Comparison of ENCODE assay signal across 31 mouse cellular contexts in the genomic region with DNA sequence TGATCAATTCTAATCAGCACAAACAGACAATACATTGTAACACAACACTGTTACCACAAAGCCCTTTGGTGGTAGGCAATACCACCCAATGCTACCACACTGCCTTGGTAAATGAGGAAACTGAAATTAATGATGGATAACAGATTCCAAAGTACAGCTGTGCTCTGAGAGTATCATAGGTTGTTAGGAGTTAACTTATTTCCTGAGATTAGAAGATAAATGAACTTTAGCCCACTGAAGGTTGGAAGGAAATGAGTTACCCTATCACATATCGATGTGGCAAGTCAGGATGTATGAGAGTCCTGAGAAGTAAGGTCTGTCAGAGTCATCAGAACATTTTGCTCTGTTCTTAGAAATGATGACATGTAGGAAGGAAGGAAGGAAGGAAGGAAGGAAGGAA. TPM values are rescaled to one million over a fixed set of nuclear protein-coding genes. Genes with fewer than 3 reads are reported as not detected.
A peak's percentile ranks its signal among the peaks of the same experiment; 100 is the strongest.
DNase-seq lines count a peak whose midpoint lies in the region; ATAC-seq and TF ChIP-seq lines count a peak whose summit lies in the region.
"Had no signal": no experiment of that assay in that cellular context is flagged by ENCODE, and none has a peak within 500 bp of the region (broad histone marks: within the 10 kb centered on the region; RNA-seq: fewer than 3 reads in every experiment).

No protein-coding gene starts in this region.

- H3K36me3 ChIP-seq in kidney, adult 2 months (ENCODE audit: control insufficient read depth, insufficient read depth, low read length), result no peaks in the 10 kb centered on the region
- H3K36me3 ChIP-seq in intestine, embryonic 16.5 days (ENCODE audit: control insufficient read depth, insufficient read depth, low read length), result no peaks in the 10 kb centered on the region
- H3K36me3 ChIP-seq: embryonic facial prominence, embryonic 12.5 days; embryonic facial prominence, embryonic 15.5 days; heart, embryonic 12.5 days; heart, embryonic 15.5 days; hindbrain, embryonic 13.5 days had no signal

- no peak for TF ChIP-seq CTCF in kidney, adult 2 months (conservative IDR thresholded peaks at IDR 0.05; ENCODE audit: insufficient read depth, insufficient read length, low read depth, low read length)

- no peak overlapping the region for H3K4me2 ChIP-seq in intestine, embryonic 16.5 days (ENCODE audit: low read depth, low read length)
- H3K4me2 ChIP-seq: embryonic facial prominence, embryonic 12.5 days; embryonic facial prominence, embryonic 15.5 days; heart, embryonic 12.5 days; heart, embryonic 15.5 days; hindbrain, embryonic 13.5 days had no signal

- ATAC-seq in intestine, embryonic 16.5 days, result peak; percentile 54
- ATAC-seq: forebrain, embryonic 14.5 days; forebrain, postnatal 0 days; hindbrain, embryonic 16.5 days; Patski had no signal

- H3K9me3 ChIP-seq in intestine, embryonic 16.5 days (ENCODE audit: control insufficient read depth, low read length), result no peaks in the 10 kb centered on the region
- H3K9me3 ChIP-seq: embryonic facial prominence, embryonic 12.5 days; embryonic facial prominence, embryonic 15.5 days; heart, embryonic 12.5 days; heart, embryonic 15.5 days; hindbrain, embryonic 13.5 days had no signal

- TF ChIP-seq POLR2A in kidney, adult 2 months (IDR thresholded peaks at IDR 0.05; ENCODE audit: low read depth, low read length), result no peak

- no peak overlapping the region for H3K9ac ChIP-seq in intestine, embryonic 16.5 days (ENCODE audit: low read depth, low read length)
- H3K9ac ChIP-seq: embryonic facial prominence, embryonic 12.5 days; embryonic facial prominence, embryonic 15.5 days; forebrain, postnatal 0 days; heart, embryonic 12.5 days; heart, embryonic 15.5 days; hindbrain, embryonic 13.5 days had no signal

- no peaks in the 10 kb centered on the region; the same call in 1 of the 2 replicates for H3K4me1 ChIP-seq in kidney, adult 2 months (ENCODE audit: control insufficient read depth, insufficient read depth, low read length)
- H3K4me1 ChIP-seq in intestine, embryonic 16.5 days (ENCODE audit: control insufficient read depth, insufficient read depth, low read length), result no peaks in the 10 kb centered on the region
- H3K4me1 ChIP-seq: embryonic facial prominence, embryonic 12.5 days; embryonic facial prominence, embryonic 15.5 days had no signal

- 24% methylated on average over 1 of the region's 1 CpGs for WGBS in kidney, adult 2 months
- WGBS in intestine, embryonic 16.5 days, result 53% methylated on average over 1 of the region's 1 CpGs

- no peaks in the 10 kb centered on the region for H3K27me3 ChIP-seq in kidney, adult 2 months (replicated peaks; ENCODE audit: control insufficient read depth, insufficient read depth, low read length)
- H3K27me3 ChIP-seq in intestine, embryonic 16.5 days (replicated peaks; ENCODE audit: control insufficient read depth, insufficient read depth, low read length), result no peaks in the 10 kb centered on the region
- H3K27me3 ChIP-seq: CH12.LX; embryonic facial prominence, embryonic 12.5 days; embryonic facial prominence, embryonic 15.5 days; heart, embryonic 12.5 days; heart, embryonic 15.5 days; hindbrain, embryonic 13.5 days; Patski had no signal

- no peak overlapping the region for H3K27ac ChIP-seq in kidney, adult 2 months (ENCODE audit: insufficient read depth, low read depth, low read length)
- H3K27ac ChIP-seq in intestine, embryonic 16.5 days (ENCODE audit: low read length), result no peak overlapping the region; the same call in 1 of the 2 replicates
- H3K27ac ChIP-seq: embryonic facial prominence, embryonic 12.5 days; embryonic facial prominence, embryonic 15.5 days; gastrocnemius, adult 2 months; heart, embryonic 15.5 days; hindbrain, embryonic 10.5 days; hindbrain, embryonic 13.5 days had no signal

- peak; percentile 12 for DNase-seq in kidney, adult 2 months
- no peak for DNase-seq in kidney, postnatal 14 days
- peak; percentile 54 for DNase-seq in 416B (ENCODE audit: low read depth)
- no peak for DNase-seq in testis, postnatal 10 days (ENCODE audit: low spot score)
- no peak for DNase-seq in neural tube, embryonic 10.5 days (ENCODE audit: extremely low spot score, low spot score)
- DNase-seq: adrenal gland, postnatal 10 days; adrenal gland, postnatal 36 days; B cell, adult 2 months; cerebellum, adult 18-20 months; cerebellum, adult 9-10 months; cerebellum, postnatal 14 days; forebrain, postnatal 0 days; gastrocnemius, adult 2 months; gastrocnemius, postnatal 14 days; heart, adult 18-20 months; heart, postnatal 10 days; heart, postnatal 36 days had no signal

- H3K4me3 ChIP-seq in kidney, adult 2 months (ENCODE audit: insufficient read depth, low read depth, low read length), result no peak overlapping the region
- H3K4me3 ChIP-seq in intestine, embryonic 16.5 days (ENCODE audit: low read length), result no peak overlapping the region
- H3K4me3 ChIP-seq: embryonic facial prominence, embryonic 12.5 days; embryonic facial prominence, embryonic 15.5 days; gastrocnemius, adult 2 months; heart, embryonic 12.5 days; heart, embryonic 15.5 days; hindbrain, embryonic 10.5 days; hindbrain, embryonic 13.5 days had no signal

RNA-seq across cellular contexts. Expression of gene Trmt10a, which starts 8.7 kb away (rescaled TPM):
- polyA plus RNA-seq in kidney, adult 2 months (2012; rRNA removed), result 1.5 and 2.0 TPM in 2 replicates
- 9.2 and 9.4 TPM in 2 replicates for polyA plus RNA-seq in intestine, embryonic 16.5 days (2015; fragmentation: Nextera tagmentation; extraction: Ambion mirVana)

RNA-seq across cellular contexts. Expression of gene Mttp, which starts 10.2 kb away (rescaled TPM):
- 6.0 and 6.9 TPM in 2 replicates for polyA plus RNA-seq in kidney, adult 2 months (2012; rRNA removed)
- polyA plus RNA-seq in intestine, embryonic 16.5 days (2015; fragmentation: Nextera tagmentation; extraction: Ambion mirVana), result 405 and 573 TPM in 2 replicates

RNA-seq across cellular contexts. Expression of gene 4930579F01Rik, which starts 59.1 kb away (rescaled TPM):
- 0.31 TPM in 1 of 2 replicates, not detected in the other for polyA plus RNA-seq in kidney, adult 2 months (2012; rRNA removed)
- 0.24 TPM in 1 of 2 replicates, not detected in the other for polyA plus RNA-seq in intestine, embryonic 16.5 days (2015; fragmentation: Nextera tagmentation; extraction: Ambion mirVana)
- polyA plus RNA-seq: forebrain, embryonic 11.5 days; forebrain, embryonic 14.5 days; forebrain, postnatal 0 days; frontal cortex, adult 2 months; G1E; heart, embryonic 12.5 days; heart, embryonic 15.5 days; hindbrain, embryonic 10.5 days; hindbrain, embryonic 16.5 days; Patski had no signal

Comparison
In these comparisons a context has a peak if more than half of its experiments do, and no peak if none do; other contexts are left out.
1. DNase-seq: peak in kidney, adult 2 months (single experiment) and 416B (single experiment); none in kidney, postnatal 14 days (single experiment), testis, postnatal 10 days (single experiment) and neural tube, embryonic 10.5 days (single experiment).
2. RNA of gene Mttp, which starts 10.2 kb away (polyA plus RNA-seq): 405 to 573 TPM in intestine, embryonic 16.5 days; 6.0 to 6.9 TPM in kidney, adult 2 months; every median in the first group is over 10 times any median in the second.